Mouse (Mus musculus): Measurements from ENCODE around the gene Vipr1.

DNA sequence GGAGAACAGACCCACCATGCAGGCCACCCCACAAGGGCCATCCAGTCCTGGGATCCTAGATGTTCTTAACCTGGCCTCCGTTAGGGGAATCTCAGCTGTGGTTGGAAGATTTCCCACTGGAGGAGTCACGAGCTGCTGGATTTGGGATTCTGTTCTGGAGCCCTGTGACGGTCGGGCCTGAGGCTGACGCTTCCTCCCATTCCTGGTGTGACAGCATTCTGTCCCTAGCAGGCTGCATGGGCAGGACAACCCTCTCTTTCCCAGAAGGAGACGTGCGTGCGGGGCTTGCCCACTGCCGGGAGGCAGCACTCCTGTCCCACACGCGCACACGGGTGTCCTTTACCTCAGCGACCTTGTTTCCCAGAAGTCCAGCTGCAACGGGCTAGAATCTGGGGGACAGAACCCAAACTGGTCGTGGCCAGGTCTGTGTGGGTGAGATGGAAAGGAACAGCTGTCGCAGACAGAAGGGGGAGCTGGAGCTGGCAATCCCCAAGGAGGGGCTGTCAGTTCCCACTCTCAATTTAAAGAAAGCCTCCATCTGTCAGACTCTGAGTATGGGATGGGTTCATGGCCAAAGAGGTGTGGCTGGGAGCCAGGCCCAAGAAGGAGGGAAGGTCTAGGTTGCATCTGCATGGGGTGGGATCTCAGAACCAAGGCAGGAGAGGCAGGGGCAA lies 24.6 kb downstream of the Vipr1 start:
- TF ChIP-seq CTCF (IDR thresholded peaks at IDR 0.05; ENCODE audit: low read depth): no peak
- TF ChIP-seq EP300 (optimal IDR thresholded peaks at IDR 0.05): no peak

Measured in stomach, postnatal 0 days (tissue).